In the genomic region with DNA sequence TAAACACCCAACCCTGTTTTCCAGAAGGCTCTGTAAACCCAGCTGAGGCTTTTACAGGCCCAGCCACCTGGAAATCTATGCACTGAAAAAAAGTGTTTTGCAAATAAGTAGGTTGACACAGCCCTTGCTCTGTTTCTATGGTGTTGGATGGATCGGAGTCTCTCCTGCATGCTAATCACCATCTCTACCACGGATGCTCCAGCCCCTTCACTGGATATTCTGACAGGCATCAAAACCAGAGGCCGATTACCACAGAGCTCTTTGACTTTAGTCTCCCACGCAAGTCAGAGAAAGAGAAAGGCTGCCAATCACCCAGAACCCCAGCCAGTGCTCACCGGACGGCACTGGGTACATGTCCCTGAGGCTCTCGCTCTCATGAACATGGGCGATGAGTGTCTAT, we compare ENCODE assay signal across 22 mouse cellular contexts.
DNase-seq lines count a peak whose midpoint lies in the region; ATAC-seq lines count a peak whose summit lies in the region.
"Had no signal": no experiment of that assay in that cellular context is flagged by ENCODE, and none has a peak within 500 bp of the region (broad histone marks: within the 10 kb centered on the region; RNA-seq: fewer than 3 reads in every experiment).

No protein-coding gene starts in this region.

- 88% methylated on average over 8 of the region's 8 CpGs for WGBS in heart, embryonic 10.5 days
- WGBS in heart, embryonic 11.5 days (ENCODE audit: insufficient replicate concordance), result 86% methylated on average over 8 of the region's 8 CpGs
- 73% methylated on average over 8 of the region's 8 CpGs for WGBS in hindbrain, embryonic 16.5 days
- 76% methylated on average over 8 of the region's 8 CpGs for WGBS in limb, embryonic 12.5 days

- DNase-seq in heart, embryonic 10.5 days (ENCODE audit: low spot score), result peak; percentile 61
- DNase-seq in testis, postnatal 10 days (ENCODE audit: low spot score), result peak; percentile 16
- DNase-seq in testis, postnatal 14 days (ENCODE audit: low spot score), result no peak
- no peak for DNase-seq in retina, postnatal 1 day
- no peak for DNase-seq in urinary bladder, postnatal 25 days (ENCODE audit: low spot score)
- DNase-seq: adrenal gland, postnatal 25 days; cerebellum, adult 9-11 months; gastrocnemius, adult 2 months; heart, postnatal 10 days; kidney, postnatal 36 days; lung, postnatal 36 days; right cerebral cortex, postnatal 14 days had no signal

- H3K27ac ChIP-seq in heart, embryonic 10.5 days, result no peak overlapping the region
- H3K27ac ChIP-seq in heart, embryonic 11.5 days (ENCODE audit: low read depth, low read length), result no peak overlapping the region
- H3K27ac ChIP-seq in hindbrain, embryonic 16.5 days (ENCODE audit: low read depth, low read length), result no peak overlapping the region
- H3K27ac ChIP-seq in limb, embryonic 12.5 days, result peak overlapping the region; percentile 60
- H3K27ac ChIP-seq: forebrain, embryonic 13.5 days; gastrocnemius, adult 2 months; limb, embryonic 15.5 days; liver, embryonic 14.5 days; lung, embryonic 15.5 days; stomach, postnatal 0 days had no signal

- H3K27me3 ChIP-seq in heart, embryonic 10.5 days (ENCODE audit: insufficient read depth, poor library complexity, severe bottlenecking), result no peaks in the 10 kb centered on the region
- no peaks in the 10 kb centered on the region for H3K27me3 ChIP-seq in heart, embryonic 11.5 days (ENCODE audit: control insufficient read depth, insufficient read depth, low read length)
- no peaks in the 10 kb centered on the region for H3K27me3 ChIP-seq in hindbrain, embryonic 16.5 days (replicated peaks; ENCODE audit: control insufficient read depth, insufficient read depth, low read length)
- H3K27me3 ChIP-seq in limb, embryonic 12.5 days, result peaks cover 22% of the 10 kb centered on the region; the same call in 1 of the 2 replicates
- H3K27me3 ChIP-seq: forebrain, embryonic 13.5 days; heart, embryonic 12.5 days; limb, embryonic 15.5 days; lung, embryonic 15.5 days had no signal

- peaks cover 18% of the 10 kb centered on the region for H3K4me1 ChIP-seq in heart, embryonic 10.5 days
- no peaks in the 10 kb centered on the region for H3K4me1 ChIP-seq in heart, embryonic 11.5 days (ENCODE audit: control insufficient read depth, insufficient read depth, low read length)
- no peaks in the 10 kb centered on the region for H3K4me1 ChIP-seq in hindbrain, embryonic 16.5 days (ENCODE audit: control insufficient read depth, insufficient read depth, low read depth, low read length)
- peaks cover 60% of the 10 kb centered on the region for H3K4me1 ChIP-seq in limb, embryonic 12.5 days (replicated peaks)
- H3K4me1 ChIP-seq: lung, embryonic 15.5 days had no signal

- no peaks in the 10 kb centered on the region for H3K36me3 ChIP-seq in heart, embryonic 10.5 days
- no peaks in the 10 kb centered on the region; the same call in 1 of the 2 replicates for H3K36me3 ChIP-seq in heart, embryonic 11.5 days (ENCODE audit: control insufficient read depth, insufficient read depth, low read length)
- no peaks in the 10 kb centered on the region for H3K36me3 ChIP-seq in hindbrain, embryonic 16.5 days (ENCODE audit: control insufficient read depth, insufficient read depth, low read length)
- H3K36me3 ChIP-seq in limb, embryonic 12.5 days, result no peaks in the 10 kb centered on the region
- H3K36me3 ChIP-seq: lung, embryonic 15.5 days had no signal

- H3K4me2 ChIP-seq in heart, embryonic 11.5 days, result no peak overlapping the region
- no peak overlapping the region for H3K4me2 ChIP-seq in hindbrain, embryonic 16.5 days (ENCODE audit: low read length)
- H3K4me2 ChIP-seq in limb, embryonic 12.5 days, result no peak overlapping the region
- H3K4me2 ChIP-seq: forebrain, embryonic 13.5 days; heart, embryonic 12.5 days; limb, embryonic 15.5 days; lung, embryonic 15.5 days had no signal

- ATAC-seq in heart, embryonic 11.5 days (replicated peaks; ENCODE audit: insufficient number of reproducible peaks, low FRiP score, low TSS enrichment), result no peak
- 0 out of 2 replicates have a peak, but pooled peaks have one; percentile 37 for ATAC-seq in hindbrain, embryonic 16.5 days
- no peak for ATAC-seq in limb, embryonic 12.5 days (ENCODE audit: insufficient number of reproducible peaks, insufficient read depth, low FRiP score, low TSS enrichment, low read depth)
- ATAC-seq: forebrain, embryonic 13.5 days had no signal

- no peak overlapping the region for H3K4me3 ChIP-seq in heart, embryonic 10.5 days
- H3K4me3 ChIP-seq in heart, embryonic 11.5 days (ENCODE audit: low read depth, low read length), result no peak overlapping the region
- no peak overlapping the region for H3K4me3 ChIP-seq in hindbrain, embryonic 16.5 days (ENCODE audit: low read length)
- no peak overlapping the region for H3K4me3 ChIP-seq in limb, embryonic 12.5 days (replicated peaks)
- H3K4me3 ChIP-seq: forebrain, embryonic 13.5 days; gastrocnemius, adult 2 months; heart, embryonic 12.5 days; limb, embryonic 15.5 days; lung, embryonic 15.5 days; megakaryocyte, embryonic 14.5 days had no signal

- no peaks in the 10 kb centered on the region for H3K9me3 ChIP-seq in heart, embryonic 10.5 days
- H3K9me3 ChIP-seq in heart, embryonic 11.5 days (replicated peaks; ENCODE audit: control insufficient read depth, low read length), result no peaks in the 10 kb centered on the region
- H3K9me3 ChIP-seq in hindbrain, embryonic 16.5 days (ENCODE audit: control insufficient read depth, low read length), result no peaks in the 10 kb centered on the region
- H3K9me3 ChIP-seq in limb, embryonic 12.5 days, result no peaks in the 10 kb centered on the region
- H3K9me3 ChIP-seq: forebrain, embryonic 13.5 days; heart, embryonic 12.5 days; limb, embryonic 15.5 days; lung, embryonic 15.5 days; megakaryocyte, embryonic 14.5 days had no signal

- H3K9ac ChIP-seq in heart, embryonic 11.5 days (ENCODE audit: low read depth, low read length), result no peak overlapping the region
- H3K9ac ChIP-seq in hindbrain, embryonic 16.5 days (ENCODE audit: low read depth, low read length), result no peak overlapping the region
- no peak overlapping the region for H3K9ac ChIP-seq in limb, embryonic 12.5 days (replicated peaks)
- H3K9ac ChIP-seq: forebrain, embryonic 13.5 days; heart, embryonic 12.5 days; limb, embryonic 15.5 days; liver, embryonic 14.5 days; lung, embryonic 15.5 days had no signal

Comparison
In these comparisons a context has a peak if more than half of its experiments do, and no peak if none do; other contexts are left out.
1. DNase-seq: peak in heart, embryonic 10.5 days (single experiment) and testis, postnatal 10 days (single experiment); none in testis, postnatal 14 days (single experiment), retina, postnatal 1 day (single experiment) and urinary bladder, postnatal 25 days (single experiment).